Mouse (Mus musculus) right cerebral cortex, postnatal 36 days (tissue): Measurements from ENCODE around the gene Psmd13.

ENCODE experiments used
- DNase-seq, 2 experiments: peaks; one replicate each; pipeline ENCODE4 v3.0.0; 2022; ENCODE audit warnings: low spot score in 2 of 2, mixed read lengths in 1 of 2

Psmd13 gene

DNA sequence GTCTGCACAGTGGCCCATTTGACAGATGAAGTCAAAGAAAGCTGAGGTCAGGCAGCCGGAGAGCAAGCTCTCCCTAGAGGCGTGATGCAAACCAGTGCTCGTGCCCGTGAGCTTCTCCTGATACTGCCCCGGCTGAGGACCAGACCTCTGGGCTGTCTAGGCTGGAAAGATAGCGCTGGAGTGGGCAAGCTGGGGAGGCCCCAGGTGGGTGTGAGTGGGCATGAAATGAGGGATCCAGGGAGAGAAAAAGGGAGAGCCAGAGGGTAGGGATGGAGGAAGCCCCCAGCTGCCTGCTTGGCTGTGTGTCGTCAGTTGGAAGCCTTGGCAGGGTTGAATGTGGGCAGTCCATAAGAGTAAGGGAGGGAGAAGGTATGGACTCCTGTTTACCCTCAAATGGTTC, 62.5 kb downstream of the Psmd13 start:
- DNase-seq, result no peak

DNA sequence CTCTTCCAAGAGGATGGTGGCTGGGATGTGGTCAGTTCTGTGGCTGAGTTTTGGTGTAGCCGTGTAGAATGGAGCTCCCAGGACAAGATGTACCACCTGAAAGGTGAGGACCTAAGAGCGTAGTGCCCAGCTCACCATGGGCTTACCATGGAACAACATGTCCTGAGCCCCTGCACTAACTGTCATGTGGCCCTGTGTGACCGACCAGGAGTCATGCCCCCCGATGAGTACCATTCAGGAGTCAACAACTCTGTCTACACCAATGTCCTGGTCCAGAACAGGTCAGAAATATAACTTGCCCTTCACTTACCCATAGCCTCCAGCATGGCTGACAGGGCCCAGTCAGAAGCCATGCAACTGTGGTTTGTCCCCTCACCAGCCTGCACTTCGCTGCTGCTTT, 63.5 kb downstream of the Psmd13 start:
- no peak for DNase-seq

DNA sequence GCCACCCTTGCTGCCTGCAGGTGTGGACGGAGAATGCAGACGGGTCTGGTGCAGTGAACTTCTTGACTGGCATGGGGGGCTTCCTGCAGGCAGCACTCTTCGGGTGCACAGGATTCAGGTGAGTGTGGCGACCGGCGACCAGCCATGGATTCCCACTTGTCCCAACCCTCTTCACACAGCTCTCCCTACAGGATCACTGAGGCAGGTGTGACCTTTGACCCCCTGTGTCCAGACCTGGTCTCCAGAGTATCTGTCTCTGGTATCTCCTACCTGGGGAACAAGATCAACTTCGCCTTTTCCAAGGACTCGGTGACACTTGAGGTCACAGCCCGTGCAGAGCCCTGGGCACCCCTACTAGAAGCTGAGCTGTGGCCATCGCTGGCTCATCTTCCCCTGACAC, 64.5 kb downstream of the Psmd13 start:
- DNase-seq, result no peak

DNA sequence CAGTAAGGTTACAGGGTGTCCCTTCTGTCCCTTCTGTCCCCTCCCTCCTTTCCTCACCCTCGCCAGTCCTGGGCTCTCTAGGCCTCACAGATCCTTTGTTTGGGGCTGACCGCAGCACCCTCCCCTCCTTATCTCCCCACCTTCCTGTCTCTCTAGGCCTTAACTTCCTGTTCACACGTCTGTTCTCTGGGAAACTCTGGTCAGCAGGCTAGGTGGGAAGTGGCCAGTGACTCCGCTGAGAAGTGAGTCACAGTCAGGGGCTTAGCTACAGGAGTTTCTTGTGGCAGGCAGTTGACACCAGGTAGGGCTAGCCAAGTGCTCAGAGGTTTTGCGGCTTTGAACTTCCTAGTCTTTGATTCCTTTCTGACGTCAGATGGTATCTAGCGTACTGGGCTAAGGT, 65.2 kb downstream of the Psmd13 start:
- DNase-seq, result no peak

DNA sequence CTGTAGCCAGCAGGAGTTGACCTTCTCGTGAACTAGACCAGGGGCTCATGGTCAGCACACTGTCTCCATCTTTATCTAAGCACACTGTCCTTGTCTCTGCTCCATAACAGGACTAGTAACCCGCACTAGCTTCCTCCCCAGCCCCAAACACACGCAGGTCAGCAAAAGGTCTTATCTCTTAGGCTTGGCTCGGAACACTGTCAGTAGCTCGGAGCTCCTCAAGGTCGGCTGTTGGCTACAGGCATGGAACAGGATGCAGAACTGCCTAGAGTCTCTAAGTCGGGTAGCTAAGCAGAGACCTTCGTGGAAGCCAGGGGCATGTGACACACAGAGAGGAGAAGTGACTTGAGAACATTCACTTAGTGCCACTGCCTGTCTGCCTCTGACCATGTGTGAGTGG, 66.4 kb downstream of the Psmd13 start:
- no peak for DNase-seq
